Mouse (Mus musculus): Measurements from ENCODE around the gene 4931422A03Rik. TPM values are rescaled to one million over a fixed set of nuclear protein-coding genes. Genes with fewer than 3 reads are reported as not detected.
"Not testable (repeated sequence)": the region's sequence is repeated elsewhere in the genome, so short reads cannot be mapped to it uniquely, and the experiment has no call there.

Gene 4931422A03Rik
- polyA plus RNA-seq, 1 experiment from 2014 or later, result 2.0 TPM

DNA sequence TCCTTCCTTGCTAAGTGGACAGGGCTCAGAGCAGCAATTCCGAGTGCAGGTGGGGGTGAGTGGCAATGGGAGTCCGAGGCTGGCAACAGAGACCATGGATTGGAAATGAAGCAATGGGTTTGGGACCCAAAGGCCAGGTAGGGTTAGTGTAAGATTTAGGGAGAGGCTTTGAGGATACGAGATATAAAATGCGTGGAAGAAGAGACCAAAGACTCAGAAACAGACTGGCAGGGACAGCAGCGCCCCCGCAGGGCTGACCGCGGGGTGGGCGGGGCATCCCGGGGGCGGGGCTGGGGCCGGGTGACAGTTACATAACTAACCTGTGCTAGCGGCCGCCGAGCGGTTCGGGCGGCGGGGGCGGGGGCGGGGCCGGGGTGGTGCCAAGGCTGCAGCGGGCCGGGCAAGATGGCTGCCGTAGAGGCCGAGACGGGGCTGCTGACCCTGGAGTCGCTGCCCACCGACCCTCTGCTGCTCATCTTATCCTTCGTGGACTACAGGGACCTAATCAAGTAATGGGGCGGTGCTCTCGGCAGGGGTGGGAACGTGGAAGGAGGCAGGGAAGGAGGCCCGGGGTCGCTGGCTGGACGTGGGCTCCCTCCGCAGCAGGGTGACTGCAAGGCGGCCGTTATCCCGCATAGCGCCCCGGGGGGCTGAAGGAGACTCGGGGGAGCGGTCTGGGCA lies 563 bp downstream of the 4931422A03Rik start, which contains the start of gene Fbxo3:
Gene Fbxo3 (plus strand): TSS at position 264 of the 681 bp plus-strand sequence.
- peaks cover 2 to 26% of the 10 kb centered on the region in 2 experiments; a peak in 3 of 4 replicates for H3K4me1 ChIP-seq (ENCODE audit: control insufficient read depth in 2 of 2, insufficient read depth in 2 of 2, low read length in 2 of 2)
- peak within 1 kb of the TSS; percentile 99 for H3K9ac ChIP-seq (ENCODE audit: low read length)
- H3K4me3 ChIP-seq (ENCODE audit: control insufficient read depth in 1 of 2, insufficient read depth in 1 of 2, low read depth in 1 of 2, low read length in 2 of 2), result peak within 1 kb of the TSS; percentile 82 to 97
- peak within 1 kb of the TSS; percentile 44 to 81 for H3K27ac ChIP-seq (replicated peaks in 1 of 2; ENCODE audit: control insufficient read depth in 1 of 2, insufficient read depth in 1 of 2, low read depth in 2 of 2, low read length in 2 of 2)
- peak within 1 kb of the TSS; percentile 92 for H3K4me2 ChIP-seq (ENCODE audit: low read length)
- peak; percentile 93 for ATAC-seq (ENCODE audit: insufficient number of reproducible peaks, insufficient read depth, low FRiP score, low read depth)
- H3K36me3 ChIP-seq (ENCODE audit: control insufficient read depth, insufficient read depth, low read length), result peaks cover 9% of the 10 kb centered on the region; the same call in 1 of the 2 replicates
- no peaks in the 10 kb centered on the region for H3K9me3 ChIP-seq (ENCODE audit: control insufficient read depth, low read length)
- no peaks in the 10 kb centered on the region for H3K27me3 ChIP-seq (ENCODE audit: control insufficient read depth, insufficient read depth, low read length)
- WGBS, result under 1% methylated on average over 32 of the region's 44 CpGs

DNA sequence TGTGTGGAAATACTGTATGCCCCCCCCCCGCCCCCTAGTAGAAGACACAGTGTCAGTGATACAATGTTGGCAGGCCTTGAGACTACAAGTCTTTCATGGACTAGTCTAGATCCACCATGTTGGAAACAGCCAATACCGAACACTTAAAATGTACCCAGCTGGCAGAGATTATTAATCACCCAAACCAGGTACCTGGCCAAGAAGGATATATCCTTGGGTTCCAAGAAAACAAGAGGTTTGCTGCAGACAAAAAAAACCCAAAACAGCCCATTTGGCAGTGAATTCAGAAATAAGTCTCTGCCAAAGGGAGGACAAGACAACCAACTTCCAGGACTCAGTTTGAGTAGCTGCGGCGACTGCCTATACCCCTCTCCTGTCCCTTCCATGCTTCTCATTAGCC lies 3.5 kb downstream of the 4931422A03Rik start:
- Histone ChIP-seq H3K4me1 (ENCODE audit: control insufficient read depth in 2 of 2, insufficient read depth in 2 of 2, low read length in 2 of 2) (peaks cover 2 to 17% of the 10 kb centered on the region in 2 experiments; a peak in 3 of 4 replicates), H3K9ac (ENCODE audit: low read length) (no peak overlapping the region), H3K27me3 (ENCODE audit: control insufficient read depth, insufficient read depth, low read length) (no peaks in the 10 kb centered on the region), H3K36me3 (ENCODE audit: control insufficient read depth, insufficient read depth, low read length) (no peaks in the 10 kb centered on the region), H3K4me3 (ENCODE audit: control insufficient read depth in 1 of 2, insufficient read depth in 1 of 2, low read depth in 1 of 2, low read length in 2 of 2) (no peak overlapping the region), H3K9me3 (ENCODE audit: control insufficient read depth, low read length) (no peaks in the 10 kb centered on the region), H3K4me2 (ENCODE audit: low read length) (no peak overlapping the region), H3K27ac (replicated peaks in 1 of 2; ENCODE audit: control insufficient read depth in 1 of 2, insufficient read depth in 1 of 2, low read depth in 2 of 2, low read length in 2 of 2) (no peak overlapping the region)
- 87% methylated on average over 4 of the region's 4 CpGs for WGBS
- no peak for ATAC-seq (ENCODE audit: insufficient number of reproducible peaks, insufficient read depth, low FRiP score, low read depth)

DNA sequence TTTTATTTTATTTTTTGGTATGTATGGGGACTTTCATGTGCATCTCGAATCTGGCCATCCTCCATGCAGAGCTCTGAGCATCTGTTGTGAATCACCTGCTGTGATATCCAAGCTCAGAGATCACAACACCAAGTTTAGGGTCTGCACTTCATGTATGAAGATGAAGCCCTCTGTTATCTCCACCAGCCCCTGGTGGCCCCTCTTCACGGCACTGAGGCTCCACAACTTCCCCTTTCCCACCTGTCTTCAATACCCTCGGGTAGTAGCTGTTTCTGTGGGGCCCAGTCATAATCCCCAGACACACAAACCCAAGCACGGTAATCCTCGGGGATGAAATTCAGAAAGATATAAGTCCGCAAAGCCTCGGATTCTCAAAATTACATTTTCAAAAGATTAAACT lies 5.1 kb downstream of the 4931422A03Rik start:
- no peak overlapping the region for H3K4me2 ChIP-seq (ENCODE audit: low read length)
- no peaks in the 10 kb centered on the region for H3K9me3 ChIP-seq (ENCODE audit: control insufficient read depth, low read length)
- H3K27ac ChIP-seq (replicated peaks in 1 of 2; ENCODE audit: control insufficient read depth in 1 of 2, insufficient read depth in 1 of 2, low read depth in 2 of 2, low read length in 2 of 2), result no peak overlapping the region
- H3K9ac ChIP-seq (ENCODE audit: low read length), result no peak overlapping the region
- 84% methylated on average over 7 of the region's 7 CpGs for WGBS
- ATAC-seq (ENCODE audit: insufficient number of reproducible peaks, insufficient read depth, low FRiP score, low read depth), result no peak
- no peak overlapping the region for H3K4me3 ChIP-seq (ENCODE audit: control insufficient read depth in 1 of 2, insufficient read depth in 1 of 2, low read depth in 1 of 2, low read length in 2 of 2)
- peaks cover 2 to 4% of the 10 kb centered on the region in 2 experiments; a peak in 3 of 4 replicates for H3K4me1 ChIP-seq (ENCODE audit: control insufficient read depth in 2 of 2, insufficient read depth in 2 of 2, low read length in 2 of 2)
- H3K27me3 ChIP-seq (ENCODE audit: control insufficient read depth, insufficient read depth, low read length), result no peaks in the 10 kb centered on the region
- H3K36me3 ChIP-seq (ENCODE audit: control insufficient read depth, insufficient read depth, low read length), result no peaks in the 10 kb centered on the region

DNA sequence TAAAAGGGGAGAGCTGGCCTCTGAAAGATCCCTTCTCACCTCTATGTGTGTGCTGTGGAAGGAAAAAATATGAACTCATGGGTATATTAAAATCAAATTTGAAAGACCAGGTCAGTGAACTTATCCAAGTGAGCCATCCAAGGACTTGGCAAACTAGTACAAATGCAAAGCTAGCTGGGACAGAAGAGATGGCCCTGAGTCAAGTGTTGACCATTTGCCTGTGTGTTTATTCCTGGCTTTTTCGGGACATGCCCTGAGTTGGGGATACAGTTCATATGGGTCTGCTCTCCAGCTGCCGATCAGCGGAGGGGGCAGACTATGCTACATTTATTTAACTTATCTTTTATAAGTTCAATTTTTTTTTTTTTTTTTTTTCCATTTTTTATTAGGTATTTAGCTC lies 19.3 kb downstream of the 4931422A03Rik start:
- H3K4me3 ChIP-seq (ENCODE audit: control insufficient read depth in 1 of 2, insufficient read depth in 1 of 2, low read depth in 1 of 2, low read length in 2 of 2); ATAC-seq (ENCODE audit: insufficient number of reproducible peaks, insufficient read depth, low FRiP score, low read depth); H3K27ac ChIP-seq (replicated peaks in 1 of 2; ENCODE audit: control insufficient read depth in 1 of 2, insufficient read depth in 1 of 2, low read depth in 2 of 2, low read length in 2 of 2); H3K27me3 ChIP-seq (ENCODE audit: control insufficient read depth, insufficient read depth, low read length); H3K9me3 ChIP-seq (ENCODE audit: control insufficient read depth, low read length); H3K4me1 ChIP-seq (ENCODE audit: control insufficient read depth in 2 of 2, insufficient read depth in 2 of 2, low read length in 2 of 2); H3K36me3 ChIP-seq (ENCODE audit: control insufficient read depth, insufficient read depth, low read length); H3K9ac ChIP-seq (ENCODE audit: low read length); H3K4me2 ChIP-seq (ENCODE audit: low read length): not testable (repeated sequence)
- 96% methylated on average over 3 of the region's 3 CpGs for whole genome bisulfite sequencing

DNA sequence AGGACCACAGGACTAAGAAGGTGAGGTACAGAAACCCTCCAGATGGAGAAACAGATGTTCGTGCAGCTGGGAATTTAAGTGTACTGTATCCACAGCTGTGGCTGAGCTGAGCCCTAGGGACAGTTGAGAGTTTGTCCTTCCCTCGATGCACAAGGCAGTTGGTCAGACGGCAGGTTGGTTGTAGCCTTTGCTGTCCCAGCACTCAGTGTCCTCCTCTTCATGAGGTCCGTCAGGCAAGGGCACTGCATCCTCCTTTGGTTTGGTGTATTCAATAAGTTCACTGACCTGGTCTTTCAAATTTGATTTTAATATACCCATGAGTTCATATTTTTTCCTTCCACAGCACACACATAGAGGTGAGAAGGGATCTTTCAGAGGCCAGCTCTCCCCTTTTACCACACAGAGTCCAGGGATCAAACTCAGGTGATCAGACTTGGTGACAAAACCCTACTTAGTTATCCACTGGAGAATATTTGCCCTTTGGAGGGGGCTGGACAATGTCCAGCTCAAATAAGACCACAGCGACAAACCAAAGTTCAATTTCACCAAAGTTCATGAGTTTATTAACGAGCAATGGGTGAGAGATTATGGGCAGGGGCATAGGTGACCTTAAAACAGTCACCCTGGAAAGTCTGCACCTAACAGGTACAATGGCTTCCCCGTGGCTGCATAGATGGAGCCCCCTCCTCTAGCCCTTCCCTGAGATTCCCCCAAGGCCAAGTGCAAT lies 20.2 kb downstream of the 4931422A03Rik start:
- H3K4me1 ChIP-seq (ENCODE audit: control insufficient read depth in 2 of 2, insufficient read depth in 2 of 2, low read length in 2 of 2), result no peaks in the 10 kb centered on the region
- H3K27me3 ChIP-seq (ENCODE audit: control insufficient read depth, insufficient read depth, low read length), result 0 out of 2 replicates have a peak, but pooled peaks cover 3% of the 10 kb centered on the region
- H3K9me3 ChIP-seq (ENCODE audit: control insufficient read depth, low read length), result no peaks in the 10 kb centered on the region
- H3K4me2 ChIP-seq (ENCODE audit: low read length), result no peak overlapping the region
- no peak overlapping the region for H3K4me3 ChIP-seq (ENCODE audit: control insufficient read depth in 1 of 2, insufficient read depth in 1 of 2, low read depth in 1 of 2, low read length in 2 of 2)
- no peak overlapping the region for H3K27ac ChIP-seq (replicated peaks in 1 of 2; ENCODE audit: control insufficient read depth in 1 of 2, insufficient read depth in 1 of 2, low read depth in 2 of 2, low read length in 2 of 2)
- H3K9ac ChIP-seq (ENCODE audit: low read length), result no peak overlapping the region
- H3K36me3 ChIP-seq (ENCODE audit: control insufficient read depth, insufficient read depth, low read length), result no peaks in the 10 kb centered on the region
- ATAC-seq (ENCODE audit: insufficient number of reproducible peaks, insufficient read depth, low FRiP score, low read depth), result no peak
- 80% methylated on average over 7 of the region's 7 CpGs for WGBS

DNA sequence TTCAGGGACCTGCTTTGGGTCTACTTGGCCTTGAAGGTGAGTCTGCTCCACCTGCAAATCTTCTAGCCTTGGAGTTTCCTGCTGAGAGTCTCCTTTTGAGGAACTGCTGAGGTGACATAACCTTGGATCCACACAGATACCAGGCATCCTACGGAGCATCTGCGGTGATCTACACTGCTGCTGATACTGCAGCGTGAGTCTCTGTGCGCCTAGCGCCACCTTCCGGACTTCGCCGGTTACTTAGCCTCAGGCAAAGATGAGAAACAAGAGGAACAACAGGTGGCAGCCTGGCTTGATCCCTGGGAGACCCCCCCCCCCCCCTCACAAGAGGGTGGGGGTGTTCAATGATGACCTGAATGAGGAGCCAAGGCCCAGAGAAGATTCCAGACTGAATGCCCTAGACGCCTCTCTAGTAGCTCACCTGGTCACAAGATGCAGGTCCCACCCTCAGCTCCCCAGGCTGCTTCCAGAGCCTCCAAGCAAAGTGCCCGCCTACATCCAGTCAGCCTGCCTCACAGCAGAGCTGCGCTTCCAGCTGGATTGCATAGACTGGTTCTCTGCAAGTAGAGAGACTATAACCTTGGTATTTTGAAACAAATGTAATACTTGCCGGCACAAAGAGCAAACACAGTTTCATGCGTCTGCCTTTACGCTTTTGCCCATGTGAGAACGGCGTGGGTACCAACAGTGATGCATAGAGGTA lies 25.3 kb downstream of the 4931422A03Rik start:
- Histone ChIP-seq H3K9me3 (ENCODE audit: control insufficient read depth, low read length) (no peaks in the 10 kb centered on the region), H3K27me3 (ENCODE audit: control insufficient read depth, insufficient read depth, low read length) (0 out of 2 replicates have a peak, but pooled peaks cover 3% of the 10 kb centered on the region), H3K4me1 (ENCODE audit: control insufficient read depth in 2 of 2, insufficient read depth in 2 of 2, low read length in 2 of 2) (no peaks in the 10 kb centered on the region), H3K27ac (replicated peaks in 1 of 2; ENCODE audit: control insufficient read depth in 1 of 2, insufficient read depth in 1 of 2, low read depth in 2 of 2, low read length in 2 of 2) (no peak overlapping the region), H3K4me2 (ENCODE audit: low read length) (no peak overlapping the region), H3K36me3 (ENCODE audit: control insufficient read depth, insufficient read depth, low read length) (no peaks in the 10 kb centered on the region), H3K9ac (ENCODE audit: low read length) (no peak overlapping the region), H3K4me3 (ENCODE audit: control insufficient read depth in 1 of 2, insufficient read depth in 1 of 2, low read depth in 1 of 2, low read length in 2 of 2) (no peak overlapping the region)
- no peak for ATAC-seq (ENCODE audit: insufficient number of reproducible peaks, insufficient read depth, low FRiP score, low read depth)
- 32% methylated on average over 16 of the region's 16 CpGs for WGBS

DNA sequence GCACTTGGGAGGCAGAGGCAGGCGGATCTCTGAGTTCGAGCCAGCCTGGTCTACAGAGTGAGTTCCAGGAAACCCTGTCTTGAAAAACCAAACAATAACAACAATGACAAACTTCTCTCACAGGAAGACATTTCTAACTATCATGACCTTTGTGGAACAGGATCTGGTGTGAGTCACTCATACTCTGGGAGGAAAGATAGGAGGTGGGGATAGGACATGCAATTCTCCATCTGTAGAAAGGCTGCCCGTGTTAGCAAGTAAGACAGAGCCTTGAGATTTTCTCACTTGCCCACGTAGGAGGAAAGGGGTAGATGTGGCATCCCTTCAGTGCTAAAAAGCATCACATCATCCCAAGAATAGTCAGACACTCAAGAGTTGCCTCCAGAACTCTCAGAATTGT lies 26.3 kb downstream of the 4931422A03Rik start:
- no peaks in the 10 kb centered on the region for H3K4me1 ChIP-seq (ENCODE audit: control insufficient read depth in 2 of 2, insufficient read depth in 2 of 2, low read length in 2 of 2)
- WGBS, result 65% methylated on average over 4 of the region's 4 CpGs
- ATAC-seq (ENCODE audit: insufficient number of reproducible peaks, insufficient read depth, low FRiP score, low read depth), result no peak
- H3K27ac ChIP-seq (replicated peaks in 1 of 2; ENCODE audit: control insufficient read depth in 1 of 2, insufficient read depth in 1 of 2, low read depth in 2 of 2, low read length in 2 of 2), result no peak overlapping the region
- no peak overlapping the region for H3K4me3 ChIP-seq (ENCODE audit: control insufficient read depth in 1 of 2, insufficient read depth in 1 of 2, low read depth in 1 of 2, low read length in 2 of 2)
- no peak overlapping the region for H3K9ac ChIP-seq (ENCODE audit: low read length)
- 0 out of 2 replicates have a peak, but pooled peaks cover 3% of the 10 kb centered on the region for H3K27me3 ChIP-seq (ENCODE audit: control insufficient read depth, insufficient read depth, low read length)
- H3K4me2 ChIP-seq (ENCODE audit: low read length), result no peak overlapping the region
- H3K9me3 ChIP-seq (ENCODE audit: control insufficient read depth, low read length), result no peaks in the 10 kb centered on the region
- no peaks in the 10 kb centered on the region for H3K36me3 ChIP-seq (ENCODE audit: control insufficient read depth, insufficient read depth, low read length)
